Mouse (Mus musculus) activated CD4-positive, CD25-positive, alpha-beta regulatory T cell (primary cell): ENCODE measurements around the gene Anapc2. TPM values are rescaled to one million over a fixed set of nuclear protein-coding genes. Genes with fewer than 3 reads are reported as not detected.

Experiments
- polyA plus RNA-seq, 2 experiments: library from polyadenylated mRNA; unstranded; fragments of 100-300 nt; shearing (Covaris generic); gene quantifications; one replicate each; pipeline ENCODE4 v1.2.1; 2017

The Anapc2 gene
- 10 to 100 TPM; 78.1 to 84.1 TPM for polyA plus RNA-seq

DNA sequence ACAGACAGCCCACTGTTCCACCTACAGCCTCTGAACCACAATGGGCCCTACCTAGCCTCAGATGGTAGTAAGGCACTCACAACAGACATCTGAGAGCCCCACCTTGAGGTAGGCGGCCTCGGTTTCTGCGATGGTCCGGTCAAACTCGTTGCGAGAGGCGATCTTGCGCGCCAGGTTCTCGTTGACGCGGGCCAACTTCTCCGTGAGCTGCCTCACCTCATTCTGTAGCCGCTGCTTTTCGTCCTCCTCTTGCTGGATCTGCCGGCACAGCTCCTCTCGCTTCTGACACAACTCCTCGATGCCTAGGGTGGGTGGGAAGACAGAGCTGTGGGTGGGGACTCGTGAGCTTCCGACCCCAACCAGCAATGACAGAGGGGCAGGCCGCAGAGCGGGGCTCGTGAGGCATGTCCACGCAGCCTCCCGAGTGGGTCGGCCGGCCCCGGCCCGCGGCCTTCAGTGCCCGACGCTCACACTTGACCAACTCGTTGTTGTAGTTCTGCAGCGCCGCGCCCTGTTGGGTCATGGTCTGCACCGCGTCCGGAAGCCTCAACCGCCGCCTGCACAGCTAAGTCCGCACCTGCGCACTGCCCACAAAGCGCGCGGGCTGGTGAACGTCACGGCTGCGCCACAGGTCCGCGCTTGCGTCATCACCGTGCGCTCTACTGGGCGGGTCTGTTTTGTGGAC, at the start of gene Anapc2, which contains the start of gene Ssna1:
Gene Anapc2, plus strand, starts transcription at position 652 of the 685 bp plus-strand sequence.
Gene Ssna1, minus strand, starts transcription at position 612 of the 685 bp plus-strand sequence.

DNA sequence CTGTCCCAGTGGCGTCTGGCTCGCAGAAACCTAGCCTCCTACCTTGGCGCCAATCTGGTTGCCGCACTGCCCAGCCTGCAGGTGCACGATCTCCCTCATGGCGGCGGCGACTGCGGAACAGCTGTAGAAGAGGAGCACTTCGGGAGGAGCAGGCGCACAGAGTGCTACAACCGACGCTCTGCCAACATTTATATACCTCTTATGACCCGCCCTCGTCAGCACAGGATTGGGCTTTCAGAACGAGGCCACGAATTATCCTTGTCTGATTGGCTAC, 47.8 kb upstream of the Anapc2 start, which contains the start of gene Tubb4b:
Gene Tubb4b, minus strand, starts transcription at position 211 of the 274 bp plus-strand sequence.

DNA sequence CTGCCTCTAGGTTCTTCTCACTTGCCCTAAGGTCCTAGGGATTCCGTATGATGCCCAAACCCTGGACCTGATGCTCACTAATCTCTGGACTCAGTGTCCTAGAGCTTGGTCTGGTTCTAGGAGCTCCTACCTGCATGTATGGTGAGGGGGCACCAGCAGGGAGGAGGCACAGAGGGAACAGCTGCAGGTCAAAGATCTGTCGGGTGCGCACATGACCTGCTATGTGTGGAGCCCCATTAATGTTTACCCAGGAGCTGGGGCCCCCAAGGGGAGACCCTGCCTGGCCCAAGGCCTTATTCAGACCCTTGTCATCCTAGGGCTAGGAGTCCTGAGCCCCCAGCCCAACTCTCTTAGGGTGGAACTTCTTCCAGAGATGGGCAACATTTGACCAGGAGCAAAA, 38.2 kb upstream of the Anapc2 start, which contains the start of gene Slc34a3:
Gene Slc34a3, minus strand, starts transcription at position 315 of the 400 bp plus-strand sequence.

DNA sequence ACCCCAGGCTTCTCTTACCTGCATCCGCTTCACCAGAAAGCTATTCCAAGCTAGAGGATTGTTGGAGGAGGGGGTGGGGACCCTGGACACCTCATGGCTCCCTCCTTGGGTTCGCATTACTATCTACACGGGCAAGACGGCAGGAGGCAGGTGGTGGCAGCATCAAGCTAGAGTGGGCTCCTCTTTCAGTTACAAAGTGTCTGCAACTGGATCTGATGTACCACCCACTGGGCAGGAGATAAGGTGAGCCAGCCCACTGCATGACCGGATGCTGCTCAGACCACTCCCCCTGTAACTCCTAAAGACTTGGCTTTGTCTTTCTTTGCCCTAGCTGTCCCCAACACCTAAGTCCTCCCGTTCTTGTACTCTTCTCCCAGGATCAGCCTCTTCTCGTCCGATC, 35.7 kb upstream of the Anapc2 start, which contains the start of gene Rnf224:
Gene Rnf224, minus strand, starts transcription at position 174 of the 400 bp plus-strand sequence.

DNA sequence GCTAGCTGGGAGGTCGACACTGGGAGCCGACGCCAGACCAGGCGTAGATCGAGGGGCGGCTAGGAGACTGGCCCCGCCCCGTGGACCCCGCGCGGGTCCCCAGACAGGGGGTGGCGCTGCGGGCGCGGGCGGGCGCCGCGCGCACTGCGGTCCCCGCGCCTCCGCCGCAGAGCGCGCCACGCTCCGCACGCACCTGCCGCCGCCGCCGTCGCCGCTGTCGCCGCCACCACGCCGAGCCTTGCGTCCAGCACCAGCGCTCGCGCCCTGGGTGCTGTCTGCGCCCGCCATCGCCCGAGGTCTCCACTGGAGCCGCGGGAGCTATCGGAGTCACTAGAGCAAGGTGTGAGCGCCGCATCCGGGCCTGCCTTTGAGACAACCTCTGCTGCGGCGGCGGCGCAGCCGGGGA, 30.2 kb upstream of the Anapc2 start, which contains the start of the genes Rnf208 and Cysrt1:
Gene Rnf208, plus strand, starts transcription at position 155 of the 406 bp plus-strand sequence.
Gene Cysrt1, minus strand, starts transcription at position 352 of the 406 bp plus-strand sequence.

DNA sequence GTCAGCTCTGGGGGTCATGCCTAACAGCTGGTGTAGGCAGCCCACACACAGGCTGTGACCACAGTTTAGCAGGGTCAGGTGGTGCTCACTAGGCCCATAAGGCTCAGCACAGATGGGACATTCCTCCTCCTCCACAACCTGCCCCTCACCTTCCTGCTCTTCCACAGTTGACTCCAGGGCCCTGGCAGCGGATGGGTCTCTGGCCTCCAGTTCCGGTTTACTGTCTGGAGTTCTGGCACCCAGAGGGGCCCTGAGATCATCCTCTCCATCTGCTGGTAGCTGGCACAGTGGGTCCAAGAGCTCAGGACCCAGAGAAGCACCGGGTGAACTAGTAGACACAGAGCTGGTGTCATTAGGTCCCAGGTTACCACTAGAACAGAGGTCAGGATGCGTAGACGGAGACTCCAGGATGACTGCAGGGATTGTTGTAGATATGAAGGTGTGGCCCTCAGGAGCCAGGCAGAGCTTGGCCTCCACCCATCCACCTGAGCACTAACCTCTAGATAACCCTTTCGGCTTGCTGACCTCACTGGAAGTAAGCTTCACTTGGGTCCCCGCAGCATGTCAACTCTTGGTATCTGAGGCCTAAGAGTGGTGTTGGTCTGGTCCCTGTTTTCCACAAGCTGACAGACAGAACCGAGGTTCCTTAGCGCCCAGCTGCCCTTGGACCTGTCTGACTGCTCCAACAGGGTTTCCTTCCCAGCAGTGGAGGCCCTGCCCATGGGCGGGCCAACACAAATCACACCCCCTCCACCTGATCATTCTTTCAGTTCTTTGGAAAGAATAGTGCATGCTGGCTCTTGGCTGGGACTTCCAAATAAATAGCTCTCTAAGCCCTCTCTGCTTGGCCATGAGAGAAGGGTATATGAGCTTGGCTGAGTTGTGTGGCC, 25.9 kb upstream of the Anapc2 start, which contains the start of gene AL732309.1:
Gene AL732309.1, minus strand, starts transcription at position 681 of the 890 bp plus-strand sequence.

DNA sequence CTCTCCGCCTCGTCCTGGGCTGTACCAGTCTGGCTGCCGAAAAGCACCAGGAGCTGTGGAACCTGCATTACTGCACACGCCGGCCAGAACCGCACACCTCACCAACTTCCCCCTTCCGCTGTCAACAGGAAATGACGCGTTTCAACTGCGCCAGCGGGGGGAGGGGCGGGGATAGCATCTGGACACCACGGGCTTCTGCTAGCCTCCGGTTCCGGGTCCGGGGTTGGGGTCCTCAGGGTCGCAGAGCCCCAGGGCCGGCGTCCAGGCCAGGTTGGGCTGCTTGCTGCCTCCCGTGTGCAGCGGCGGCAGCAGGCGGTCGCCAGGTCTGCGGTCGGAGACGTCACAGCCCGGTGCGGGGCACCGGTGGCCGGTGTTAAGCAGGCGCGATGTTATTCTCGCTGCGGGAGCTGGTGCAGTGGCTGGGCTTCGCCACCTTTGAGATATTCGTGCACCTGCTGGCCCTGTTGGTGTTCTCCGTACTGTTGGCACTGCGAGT, 16.9 kb upstream of the Anapc2 start, which contains the start of gene Tmem203:
Gene Tmem203, plus strand, starts transcription at position 156 of the 496 bp plus-strand sequence.

DNA sequence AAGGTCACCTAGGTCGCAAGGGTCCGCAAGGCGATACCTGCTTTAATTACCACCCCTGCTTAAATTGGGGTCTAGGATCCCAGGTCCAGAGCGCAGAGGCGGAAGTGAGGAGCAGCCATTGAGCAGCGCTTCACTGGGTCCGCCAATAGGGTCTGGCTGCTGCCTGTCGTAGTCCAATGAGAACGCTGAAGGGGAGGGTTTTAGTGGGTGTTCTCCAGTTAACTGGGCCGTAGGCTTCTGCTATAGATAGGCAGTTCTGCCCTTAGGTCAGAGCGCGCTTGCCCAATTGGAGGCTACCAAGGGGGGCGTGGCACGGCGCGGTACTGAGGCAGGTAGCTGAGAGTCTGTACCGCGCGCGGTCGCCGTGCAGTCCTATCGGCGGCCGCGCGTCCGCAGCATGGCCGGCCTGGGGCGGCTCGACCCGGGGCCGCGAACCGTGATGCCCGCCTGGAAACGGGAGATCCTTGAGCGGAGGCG, 9.9 kb upstream of the Anapc2 start, which contains the start of gene Tprn:
Gene Tprn, plus strand, starts transcription at position 328 of the 477 bp plus-strand sequence.

DNA sequence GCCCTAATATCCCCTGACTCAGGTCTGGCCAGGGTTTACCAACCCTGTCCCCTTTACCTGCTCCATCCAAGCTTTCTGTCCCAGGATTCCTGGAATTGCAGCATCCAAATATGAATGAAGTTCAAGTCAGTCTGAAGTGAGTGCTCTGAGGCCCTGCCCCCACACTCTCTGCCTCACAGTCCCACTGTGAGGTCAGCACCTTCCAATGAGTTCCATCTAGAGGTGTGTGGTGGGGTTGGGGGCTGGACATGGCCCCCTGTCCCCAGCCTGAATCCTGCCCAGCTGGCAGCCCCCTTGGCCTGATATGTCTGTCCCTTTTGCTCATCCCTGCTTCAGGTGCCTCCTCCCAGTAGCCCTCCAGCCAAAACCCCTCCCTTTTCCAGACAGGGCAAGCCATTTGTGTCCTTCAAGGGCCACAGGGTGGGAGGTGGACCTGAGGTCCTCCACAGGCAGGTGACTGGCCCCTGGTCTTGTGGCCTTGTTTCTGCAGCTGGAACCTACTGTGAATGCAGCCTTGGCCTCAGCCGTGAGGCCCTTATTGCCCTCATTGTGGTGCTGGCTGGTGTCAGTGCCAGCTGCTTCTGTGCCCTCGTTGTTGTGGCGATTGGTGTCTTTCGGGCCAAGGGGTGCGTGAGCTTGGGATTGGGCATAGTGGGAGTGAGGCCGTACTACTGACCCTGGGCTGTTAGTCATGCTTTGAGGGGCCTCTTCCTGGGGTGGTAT, 15.8 kb downstream of the Anapc2 start, which contains the start of gene Tmem210:
Gene Tmem210, plus strand, starts transcription at position 219 of the 723 bp plus-strand sequence.

DNA sequence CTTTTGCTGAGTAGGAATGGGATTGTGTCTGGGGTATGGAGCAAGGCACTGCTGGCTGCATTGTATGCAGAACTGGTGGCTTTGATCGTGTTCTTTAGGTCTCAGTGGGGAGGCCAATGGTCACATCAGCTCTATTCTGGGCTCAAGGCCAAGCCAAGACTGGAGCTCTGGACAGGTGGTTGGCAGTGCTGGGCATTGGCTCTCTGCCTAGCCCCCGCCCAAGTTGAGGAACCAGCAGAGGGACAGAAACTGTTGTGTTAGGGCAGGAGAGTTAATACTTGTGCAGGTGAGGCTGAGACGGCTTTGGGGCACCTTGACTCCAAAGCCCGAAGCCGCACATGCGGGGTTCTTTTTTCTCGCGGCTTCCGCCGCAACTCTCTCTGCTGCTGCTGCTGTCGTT, 17.4 kb downstream of the Anapc2 start, which contains the start of gene Lrrc26:
Gene Lrrc26, plus strand, starts transcription at position 265 of the 400 bp plus-strand sequence.

DNA sequence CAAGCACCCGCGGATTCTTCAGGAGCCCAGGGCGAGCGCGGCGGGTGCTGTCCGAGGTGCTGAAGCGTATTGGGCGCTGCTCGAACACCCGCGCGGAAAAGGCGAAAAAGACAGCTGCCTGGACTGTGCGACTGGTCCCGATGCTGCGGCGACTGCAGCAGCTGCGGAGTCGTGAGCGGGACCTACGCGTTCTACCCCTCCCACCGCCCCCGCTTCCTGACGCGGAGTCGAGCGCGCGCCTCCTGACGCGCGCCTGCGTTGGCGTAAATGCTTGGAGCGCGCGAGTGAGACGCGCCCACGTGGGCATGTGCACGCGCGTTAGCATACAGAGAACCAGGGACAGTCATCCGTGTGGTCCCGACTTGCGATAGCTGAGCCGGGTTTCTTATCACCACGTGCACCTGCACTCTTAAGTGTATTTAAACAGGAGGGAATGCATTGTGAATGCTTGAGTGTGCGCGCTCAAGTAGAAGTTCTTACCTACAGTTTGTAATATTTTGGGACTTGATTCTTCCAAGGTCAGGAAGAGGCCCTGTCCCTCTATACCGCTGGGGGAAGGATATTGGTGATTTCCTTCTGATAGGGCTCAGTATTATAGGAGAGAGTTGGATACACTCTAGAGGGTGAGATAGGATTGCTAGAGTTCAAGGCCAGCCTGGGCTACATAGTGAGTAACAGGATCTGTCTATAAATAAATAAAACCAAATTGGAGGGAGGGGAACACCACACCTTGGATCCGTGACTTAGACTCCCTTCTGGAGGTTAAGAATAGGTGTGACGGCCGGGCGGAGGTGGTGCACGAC, 46.9 kb downstream of the Anapc2 start, which contains the start of gene Grin1:
Gene Grin1, minus strand, starts transcription at position 217 of the 803 bp plus-strand sequence.

DNA sequence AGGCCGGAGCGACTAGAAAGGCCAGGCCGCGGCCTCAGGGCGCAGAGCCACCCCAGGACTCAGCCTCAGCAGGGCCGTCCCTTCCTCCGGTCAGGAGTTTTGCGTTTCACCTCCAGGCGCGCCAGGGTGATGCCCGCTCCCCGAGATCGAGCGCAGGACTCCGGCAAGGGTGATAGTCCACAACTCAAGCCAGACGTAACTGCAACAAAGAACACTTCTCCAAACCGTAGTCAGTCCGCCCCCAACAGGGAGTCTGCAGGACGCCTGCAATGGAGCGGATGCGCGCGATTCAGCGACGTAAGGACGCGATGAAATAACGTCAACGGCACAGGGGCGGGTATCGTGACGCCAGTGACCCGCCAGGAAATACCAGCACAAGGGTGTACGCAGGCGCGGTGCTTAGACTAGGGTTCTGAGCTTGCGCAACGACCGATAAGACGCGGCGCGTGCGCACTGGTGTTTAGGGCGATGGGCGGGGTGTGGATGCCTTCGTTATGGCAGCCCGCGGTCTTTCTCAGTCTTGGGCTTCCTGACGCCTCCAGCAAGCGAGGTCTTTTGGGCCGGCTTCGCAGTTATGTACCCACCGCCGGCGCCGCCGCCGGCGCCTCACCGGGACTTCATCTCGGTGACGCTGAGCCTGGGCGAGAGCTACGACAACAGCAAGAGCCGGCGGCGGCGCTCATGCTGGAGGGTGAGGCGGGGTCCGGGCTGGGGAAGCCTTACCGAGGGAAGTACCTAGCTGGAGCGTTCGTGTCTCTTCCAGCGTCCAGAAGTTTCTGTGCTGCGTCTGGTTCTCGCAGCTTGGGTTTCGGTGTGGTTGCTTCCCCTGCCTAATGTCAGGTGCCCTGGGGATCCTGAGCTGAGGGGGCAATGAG, 60.2 kb downstream of the Anapc2 start, which contains the start of gene Man1b1:
Gene Man1b1, plus strand, starts transcription at position 53 of the 875 bp plus-strand sequence.

Other genes with a start within 250 kb of the Anapc2 start
- 10 to 100 TPM; 31.8 to 38.7 TPM for gene Nsmf, start 218.1 kb upstream of the Anapc2 start, polyA plus RNA-seq
- gene Entpd8, start 192.2 kb upstream of the Anapc2 start, polyA plus RNA-seq, result not detected
- 1 to 10 TPM; 1.3 to 1.4 TPM for gene Noxa1, start 177.3 kb upstream of the Anapc2 start, polyA plus RNA-seq
- gene Nrarp, start 91.7 kb upstream of the Anapc2 start, polyA plus RNA-seq, result 1 to 10 TPM; 3.6 to 4.7 TPM
- 100 to 1,000 TPM in 1 of 2 experiments, 10 to 100 TPM in 1; 82.2 to 121 TPM for gene Tor4a, start 75.6 kb upstream of the Anapc2 start, polyA plus RNA-seq
- gene Nelfb, start 61.0 kb upstream of the Anapc2 start, polyA plus RNA-seq, result 100 to 1,000 TPM; 104 to 121 TPM
- not detected for gene Stpg3, start 57.8 kb upstream of the Anapc2 start, polyA plus RNA-seq
- gene Fam166a, start 53.7 kb upstream of the Anapc2 start, polyA plus RNA-seq, result under 1 TPM in 1 of 2 experiments, not detected in 1; 0.44 TPM
- 100 to 1,000 TPM; 153 to 167 TPM for gene Tubb4b, start 47.8 kb upstream of the Anapc2 start, polyA plus RNA-seq
- under 1 TPM in 1 of 2 experiments, not detected in 1; 0.07 TPM for gene Slc34a3, start 38.1 kb upstream of the Anapc2 start, polyA plus RNA-seq
- gene Rnf224, start 35.7 kb upstream of the Anapc2 start, polyA plus RNA-seq, result under 1 TPM in 1 of 2 experiments, not detected in 1; 0.14 TPM
- 1 to 10 TPM; 1.2 to 4.3 TPM for gene Rnf208, start 30.2 kb upstream of the Anapc2 start, polyA plus RNA-seq
- gene Cysrt1, start 30.0 kb upstream of the Anapc2 start, polyA plus RNA-seq, result not detected
- 1 to 10 TPM; 2.1 to 9.4 TPM for gene AL732309.1, start 25.6 kb upstream of the Anapc2 start, polyA plus RNA-seq
- gene Tmem203, start 17.0 kb upstream of the Anapc2 start, polyA plus RNA-seq, result 10 to 100 TPM; 31.0 to 41.1 TPM
- gene Tprn, start 9.9 kb upstream of the Anapc2 start, polyA plus RNA-seq, result 10 to 100 TPM; 10.9 to 12.4 TPM
- gene Ssna1, start within 50 bp of the Anapc2 start, polyA plus RNA-seq, result 100 to 1,000 TPM; 140 TPM
- not detected for gene Tmem210, start 15.7 kb downstream of the Anapc2 start, polyA plus RNA-seq
- gene Lrrc26, start 17.4 kb downstream of the Anapc2 start, polyA plus RNA-seq, result not detected
- gene Grin1, start 46.7 kb downstream of the Anapc2 start, polyA plus RNA-seq, result under 1 TPM; 0.10 to 0.39 TPM
- gene Man1b1, start 59.9 kb downstream of the Anapc2 start, polyA plus RNA-seq, result 10 to 100 TPM; 17.2 to 17.6 TPM
- 10 to 100 TPM; 13.0 to 16.1 TPM for gene Dpp7, start 83.9 kb downstream of the Anapc2 start, polyA plus RNA-seq
- 10 to 100 TPM; 50.7 to 71.9 TPM for gene Uap1l1, start 93.2 kb downstream of the Anapc2 start, polyA plus RNA-seq
- gene Sapcd2, start 99.8 kb downstream of the Anapc2 start, polyA plus RNA-seq, result 1 to 10 TPM; 4.3 to 6.6 TPM
- gene Entpd2, start 123.4 kb downstream of the Anapc2 start, polyA plus RNA-seq, result under 1 TPM in 1 of 2 experiments, not detected in 1; 0.17 TPM
- 1 to 10 TPM; 1.1 to 4.0 TPM for gene Npdc1, start 126.9 kb downstream of the Anapc2 start, polyA plus RNA-seq
- gene Fut7, start 150.8 kb downstream of the Anapc2 start, polyA plus RNA-seq, result 10 to 100 TPM; 13.1 to 35.9 TPM
- gene Abca2, start 156.2 kb downstream of the Anapc2 start, polyA plus RNA-seq, result 10 to 100 TPM; 20.5 to 67.6 TPM
- gene Clic3, start 184.4 kb downstream of the Anapc2 start, polyA plus RNA-seq, result 1 to 10 TPM; 1.1 to 2.4 TPM
- 100 to 1,000 TPM in 1 of 2 experiments, 10 to 100 TPM in 1; 95.9 to 106 TPM for gene Paxx, start 188.6 kb downstream of the Anapc2 start, polyA plus RNA-seq
- gene Ptgds, start 197.6 kb downstream of the Anapc2 start, polyA plus RNA-seq, result under 1 TPM in 1 of 2 experiments, not detected in 1; 0.63 TPM
- not detected for gene Lcn12, start 221.4 kb downstream of the Anapc2 start, polyA plus RNA-seq
- gene Fbxw5, start 228.3 kb downstream of the Anapc2 start, polyA plus RNA-seq, result 10 to 100 TPM; 64.4 to 86.7 TPM
- gene C8g, start 229.2 kb downstream of the Anapc2 start, polyA plus RNA-seq, result 1 to 10 TPM; 5.9 to 6.1 TPM